Mouse (Mus musculus): ENCODE measurements around the gene C1qtnf1. TPM values are rescaled to one million over a fixed set of nuclear protein-coding genes. Genes with fewer than 3 reads are reported as not detected.

C1qtnf1 gene
- polyA plus RNA-seq, 1 experiment from 2014 or later: 2.8 TPM

GRCm38 (mm10) chr11:118470234-118470966 lies 42.4 kb downstream of the C1qtnf1 start:
- no peak overlapping the region for H3K4me3 ChIP-seq
- H3K4me1 ChIP-seq (replicated peaks): peaks cover 20% of the 10 kb centered on the region
- H3K9ac ChIP-seq: no peak overlapping the region
- WGBS: 22% methylated on average over 12 of the region's 12 CpGs
- H3K9me3 ChIP-seq: no peaks in the 10 kb centered on the region
- no peaks in the 10 kb centered on the region for H3K36me3 ChIP-seq
- H3K4me2 ChIP-seq: no peak overlapping the region
- H3K27me3 ChIP-seq: no peaks in the 10 kb centered on the region
- H3K27ac ChIP-seq: peak overlapping the region; percentile 60
- ATAC-seq (ENCODE audit: low FRiP score): no peak

- 51% methylated on average over 13 of the region's 13 CpGs for WGBS
- Histone ChIP-seq H3K9me3 (no peaks in the 10 kb centered on the region), H3K27ac (no peak overlapping the region), H3K36me3 (no peaks in the 10 kb centered on the region), H3K4me2 (no peak overlapping the region), H3K4me1 (replicated peaks) (peaks cover 20% of the 10 kb centered on the region), H3K9ac (no peak overlapping the region), H3K27me3 (no peaks in the 10 kb centered on the region), H3K4me3 (no peak overlapping the region)
- ATAC-seq (ENCODE audit: low FRiP score): no peak
Measured at GRCm38 (mm10) chr11:118471676-118472075, 43.7 kb downstream of the C1qtnf1 start.

- H3K9me3 ChIP-seq: no peaks in the 10 kb centered on the region
- H3K27me3 ChIP-seq: no peaks in the 10 kb centered on the region; the same call in 1 of the 2 replicates
- H3K9ac ChIP-seq: no peak overlapping the region
- peaks cover 31% of the 10 kb centered on the region for H3K4me1 ChIP-seq (replicated peaks)
- no peaks in the 10 kb centered on the region for H3K36me3 ChIP-seq
- no peak for ATAC-seq (ENCODE audit: low FRiP score)
- H3K27ac ChIP-seq: no peak overlapping the region
- no peak overlapping the region for H3K4me3 ChIP-seq
- WGBS: 95% methylated on average over 1 of the region's 1 CpGs
- no peak overlapping the region for H3K4me2 ChIP-seq
Measured at GRCm38 (mm10) chr11:118473161-118473560, 45.2 kb downstream of the C1qtnf1 start.

DNA sequence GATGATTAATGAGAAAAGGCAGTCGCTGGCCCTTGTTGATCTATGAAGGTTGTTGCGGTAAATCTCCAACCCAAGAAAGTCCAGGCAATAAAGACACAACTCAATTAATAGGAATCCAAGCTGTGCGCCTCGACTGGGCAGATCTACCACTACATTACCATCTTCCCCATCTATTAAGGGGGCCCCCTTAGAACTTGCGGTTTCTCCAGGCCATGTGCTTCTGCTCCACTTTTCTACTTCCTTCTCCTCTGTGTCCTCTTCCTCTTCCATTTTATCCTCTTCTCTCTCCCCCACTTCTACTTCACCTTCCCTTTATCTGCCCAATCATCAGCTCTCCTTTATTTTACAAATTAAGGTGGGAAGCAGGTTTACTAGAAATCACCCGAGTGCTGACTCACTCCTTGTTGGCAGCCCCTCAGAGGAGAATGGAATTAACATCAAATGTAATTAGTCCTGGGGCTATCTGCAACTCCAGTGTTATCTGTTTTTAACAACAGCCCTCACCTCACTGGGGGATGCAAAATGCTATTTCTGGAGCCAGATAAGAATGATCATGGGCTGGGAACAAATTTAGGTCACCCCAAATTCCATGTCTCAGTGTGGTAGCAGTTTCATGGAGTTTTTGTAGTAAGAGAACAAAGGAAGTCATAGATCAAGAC lies 46.0 kb downstream of the C1qtnf1 start:
- H3K27me3 ChIP-seq: no peaks in the 10 kb centered on the region; the same call in 1 of the 2 replicates
- H3K4me3 ChIP-seq: no peak overlapping the region
- H3K4me2 ChIP-seq: no peak overlapping the region
- no peaks in the 10 kb centered on the region for H3K9me3 ChIP-seq
- 85% methylated on average over 6 of the region's 6 CpGs for WGBS
- H3K9ac ChIP-seq: no peak overlapping the region
- H3K36me3 ChIP-seq: no peaks in the 10 kb centered on the region
- no peak overlapping the region for H3K27ac ChIP-seq
- no peak for ATAC-seq (ENCODE audit: low FRiP score)
- peaks cover 32% of the 10 kb centered on the region for H3K4me1 ChIP-seq (replicated peaks)

DNA sequence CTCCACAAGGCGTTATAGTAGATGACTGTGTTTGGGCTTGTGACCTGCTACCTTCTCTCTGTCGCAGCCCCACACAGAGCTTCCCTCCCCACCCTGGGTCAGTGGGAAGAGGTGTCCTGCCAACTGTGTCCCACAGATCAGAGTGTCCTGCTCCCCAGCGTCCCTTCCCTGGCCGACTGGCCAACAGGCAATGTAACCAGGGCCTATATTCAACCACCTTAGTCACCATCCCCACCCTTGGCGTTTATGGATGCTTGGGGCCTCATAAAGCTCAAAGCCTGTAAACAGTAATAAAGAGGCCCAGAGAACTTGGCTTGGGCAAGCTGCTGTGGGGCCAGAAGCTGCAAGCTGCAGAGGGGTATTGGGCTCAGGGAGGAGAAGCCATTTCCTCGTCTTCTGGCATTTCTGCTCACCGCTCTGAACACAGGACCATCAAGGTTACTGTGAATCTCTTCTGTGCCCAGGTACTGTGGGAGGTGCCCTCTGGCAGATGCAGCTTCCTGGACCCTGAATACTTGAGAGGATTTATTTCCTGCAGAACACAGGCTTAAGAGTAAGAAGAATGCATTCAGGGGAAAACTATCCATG lies 47.6 kb downstream of the C1qtnf1 start:
- WGBS: 96% methylated on average over 7 of the region's 7 CpGs
- Histone ChIP-seq H3K36me3 (no peaks in the 10 kb centered on the region), H3K27me3 (no peaks in the 10 kb centered on the region; the same call in 1 of the 2 replicates), H3K4me1 (replicated peaks) (peaks cover 22% of the 10 kb centered on the region), H3K4me3 (no peak overlapping the region), H3K9me3 (no peaks in the 10 kb centered on the region), H3K4me2 (no peak overlapping the region), H3K9ac (no peak overlapping the region), H3K27ac (no peak overlapping the region)
- no peak for ATAC-seq (ENCODE audit: low FRiP score)

DNA sequence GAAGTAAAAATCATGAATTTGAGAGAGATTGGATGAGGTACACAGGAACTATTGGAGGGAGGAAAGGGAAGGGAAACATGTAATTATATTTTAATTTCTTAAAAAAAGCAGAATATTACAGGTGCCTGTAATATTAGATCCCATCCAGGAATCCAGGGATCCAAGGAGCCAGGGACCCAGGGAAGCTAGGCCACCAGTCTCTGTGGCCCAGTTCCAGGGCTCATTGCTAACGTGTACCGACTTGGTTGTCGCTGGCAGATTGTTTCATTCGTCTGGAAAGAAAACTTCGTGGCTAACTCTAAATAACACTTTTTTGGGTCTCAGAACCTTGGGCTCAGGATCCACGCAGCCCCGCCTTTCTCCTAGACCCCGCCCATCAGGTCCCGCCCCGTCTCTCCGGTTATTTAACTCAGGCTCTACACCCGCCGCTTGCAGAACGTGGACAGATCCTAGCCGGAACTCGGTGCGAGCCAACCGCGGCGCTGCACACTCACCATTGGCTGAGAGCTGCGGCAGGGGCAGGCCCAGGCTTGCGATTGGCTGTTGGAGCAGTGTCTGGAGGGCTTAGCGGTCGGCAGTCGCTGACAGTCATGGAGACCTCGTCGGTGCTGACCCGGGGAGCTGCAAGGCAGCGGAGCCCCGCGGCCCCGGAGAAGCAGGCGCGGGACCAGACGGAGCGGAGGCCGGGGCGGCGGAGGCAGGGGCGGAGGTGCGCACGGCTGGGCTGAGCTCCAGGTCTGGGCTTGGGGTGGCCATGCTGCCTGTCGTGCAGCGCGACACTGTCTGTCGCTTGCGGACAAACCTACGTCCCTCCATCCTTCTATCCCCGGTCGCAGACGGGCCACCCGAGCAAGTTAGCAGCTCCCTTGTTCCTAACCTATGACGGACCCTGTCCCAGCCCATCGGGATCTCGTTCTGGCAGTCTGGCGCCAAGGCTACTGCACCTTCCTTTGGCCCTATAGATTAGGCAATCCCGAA lies 48.7 kb downstream of the C1qtnf1 start, which contains the start of gene Engase:
Gene Engase (plus strand): TSS at position 434 of the 978 bp plus-strand sequence.
- Histone ChIP-seq H3K27me3 (no peaks in the 10 kb centered on the region; the same call in 1 of the 2 replicates), H3K36me3 (no peaks in the 10 kb centered on the region), H3K9me3 (no peaks in the 10 kb centered on the region), H3K27ac (peak within 1 kb of the TSS; percentile 69), H3K4me2 (peak within 1 kb of the TSS; percentile 84), H3K4me1 (replicated peaks) (peaks cover 14% of the 10 kb centered on the region), H3K9ac (peak within 1 kb of the TSS; percentile 83), H3K4me3 (peak within 1 kb of the TSS; percentile 70)
- ATAC-seq (ENCODE audit: low FRiP score): peak; percentile 98
- 1% methylated on average over 56 of the region's 57 CpGs for WGBS

GRCm38 (mm10) chr11:118479776-118480175 lies 51.8 kb downstream of the C1qtnf1 start:
- 81% methylated on average over 12 of the region's 12 CpGs for WGBS
- Histone ChIP-seq H3K27ac (no peak overlapping the region), H3K4me1 (replicated peaks) (peaks cover 16% of the 10 kb centered on the region), H3K27me3 (no peaks in the 10 kb centered on the region; the same call in 1 of the 2 replicates), H3K36me3 (peaks cover 21% of the 10 kb centered on the region), H3K9me3 (no peaks in the 10 kb centered on the region), H3K9ac (no peak overlapping the region), H3K4me3 (no peak overlapping the region), H3K4me2 (no peak overlapping the region)
- ATAC-seq (ENCODE audit: low FRiP score): no peak

GRCm38 (mm10) chr11:118481231-118481630 lies 53.2 kb downstream of the C1qtnf1 start:
- 86% methylated on average over 11 of the region's 11 CpGs for WGBS
- H3K4me1 ChIP-seq (replicated peaks): peaks cover 26% of the 10 kb centered on the region
- H3K27ac ChIP-seq: no peak overlapping the region
- ATAC-seq (ENCODE audit: low FRiP score): no peak
- H3K36me3 ChIP-seq: peaks cover 24% of the 10 kb centered on the region
- no peaks in the 10 kb centered on the region for H3K9me3 ChIP-seq
- H3K9ac ChIP-seq: peak overlapping the region; percentile 46; the same call in 1 of the 2 replicates
- H3K27me3 ChIP-seq: no peaks in the 10 kb centered on the region; the same call in 1 of the 2 replicates
- H3K4me3 ChIP-seq: no peak overlapping the region
- H3K4me2 ChIP-seq: no peak overlapping the region

GRCm38 (mm10) chr11:118481751-118482150 lies 53.7 kb downstream of the C1qtnf1 start:
- ATAC-seq (ENCODE audit: low FRiP score): no peak
- Histone ChIP-seq H3K9me3 (no peaks in the 10 kb centered on the region), H3K27ac (no peak overlapping the region), H3K4me2 (no peak overlapping the region), H3K36me3 (peaks cover 24% of the 10 kb centered on the region), H3K27me3 (no peaks in the 10 kb centered on the region; the same call in 1 of the 2 replicates), H3K4me1 (replicated peaks) (peaks cover 28% of the 10 kb centered on the region), H3K9ac (peak overlapping the region; percentile 46; the same call in 1 of the 2 replicates), H3K4me3 (no peak overlapping the region)
- 85% methylated on average over 14 of the region's 14 CpGs for WGBS

DNA sequence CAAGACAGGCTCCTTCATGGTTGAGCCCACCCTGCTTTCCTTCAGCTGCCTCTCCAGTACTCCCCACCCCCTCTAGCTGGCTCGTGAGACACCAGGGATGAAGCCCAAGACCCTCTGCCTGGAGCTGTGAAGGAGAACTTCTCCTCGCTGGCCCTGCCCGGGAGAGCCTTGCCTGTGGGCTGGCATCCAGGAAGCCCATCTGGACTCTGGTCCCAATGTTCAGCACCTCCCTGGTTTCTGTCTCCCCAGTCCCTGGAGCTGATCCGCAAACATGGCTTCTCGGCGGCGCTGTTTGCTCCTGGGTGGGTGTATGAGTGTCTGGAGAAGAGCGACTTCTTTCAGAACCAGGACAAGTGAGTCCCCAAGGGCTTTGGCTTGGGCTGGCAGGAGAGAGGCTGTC lies 56.2 kb downstream of the C1qtnf1 start:
- Histone ChIP-seq H3K4me3 (no peak overlapping the region), H3K4me2 (no peak overlapping the region), H3K4me1 (replicated peaks) (peaks cover 39% of the 10 kb centered on the region), H3K9ac (no peak overlapping the region), H3K9me3 (no peaks in the 10 kb centered on the region), H3K36me3 (peaks cover 29% of the 10 kb centered on the region), H3K27ac (no peak overlapping the region), H3K27me3 (no peaks in the 10 kb centered on the region)
- WGBS: 81% methylated on average over 8 of the region's 8 CpGs
- no peak for ATAC-seq (ENCODE audit: low FRiP score)

GRCm38 (mm10) chr11:118485338-118485737 lies 57.3 kb downstream of the C1qtnf1 start:
- ATAC-seq (ENCODE audit: low FRiP score): no peak
- no peak overlapping the region for H3K9ac ChIP-seq
- no peaks in the 10 kb centered on the region for H3K9me3 ChIP-seq
- 74% methylated on average over 11 of the region's 11 CpGs for WGBS
- no peaks in the 10 kb centered on the region for H3K27me3 ChIP-seq
- H3K27ac ChIP-seq: peak overlapping the region; percentile 12; the same call in 1 of the 2 replicates
- peaks cover 50% of the 10 kb centered on the region for H3K4me1 ChIP-seq (replicated peaks)
- no peak overlapping the region for H3K4me3 ChIP-seq
- peaks cover 29% of the 10 kb centered on the region for H3K36me3 ChIP-seq
- no peak overlapping the region for H3K4me2 ChIP-seq
